Mouse (Mus musculus): ENCODE results near the gene Olfr78. TPM values are rescaled to one million over a fixed set of nuclear protein-coding genes. Genes with fewer than 3 reads are reported as not detected.

Olfr78 gene
- polyA plus RNA-seq (2015; fragmentation: Nextera tagmentation; extraction: Ambion mirVana) = 0.15 and 0.33 TPM in 2 replicates

DNA sequence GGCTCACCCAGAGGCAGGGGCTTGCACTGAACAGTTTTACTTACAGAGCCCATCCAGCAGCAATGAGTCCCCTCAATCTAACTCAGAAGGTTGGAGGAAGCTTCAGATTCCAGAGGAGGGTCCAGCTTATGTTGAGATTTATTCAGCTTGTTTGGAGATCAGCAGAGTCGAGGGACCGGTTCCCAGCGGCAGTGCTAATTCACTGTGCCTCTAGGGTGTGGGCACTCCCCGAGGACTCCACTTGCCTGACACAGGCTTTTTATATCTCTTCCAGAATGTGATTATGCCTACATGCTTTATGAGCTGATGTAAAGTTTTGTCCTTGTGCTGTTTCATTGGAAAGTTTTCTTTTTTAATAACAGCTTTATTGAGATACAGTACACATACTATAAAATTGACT lies at the start of gene Olfr78, which contains the start of gene Olfr560:
Gene Olfr78, minus strand, starts transcription at position 206 of the 400 bp plus-strand sequence.
Gene Olfr560, minus strand, starts transcription at position 101 of the 400 bp plus-strand sequence.
- no peak within 1 kb of the TSS for H3K4me3 ChIP-seq
- no peaks in the 10 kb centered on the region for H3K36me3 ChIP-seq
- H3K27ac ChIP-seq = no peak within 1 kb of the TSS
- H3K4me2 ChIP-seq = no peak within 1 kb of the TSS
- ATAC-seq (replicated peaks; ENCODE audit: insufficient number of reproducible peaks, insufficient read depth, low FRiP score, low read depth) = no peak
- 67% methylated on average over 4 of the region's 4 CpGs for WGBS
- H3K9ac ChIP-seq = no peak within 1 kb of the TSS
- H3K27me3 ChIP-seq = no peaks in the 10 kb centered on the region
- no peaks in the 10 kb centered on the region for H3K9me3 ChIP-seq (replicated peaks)
- H3K4me1 ChIP-seq (replicated peaks) = no peaks in the 10 kb centered on the region

DNA sequence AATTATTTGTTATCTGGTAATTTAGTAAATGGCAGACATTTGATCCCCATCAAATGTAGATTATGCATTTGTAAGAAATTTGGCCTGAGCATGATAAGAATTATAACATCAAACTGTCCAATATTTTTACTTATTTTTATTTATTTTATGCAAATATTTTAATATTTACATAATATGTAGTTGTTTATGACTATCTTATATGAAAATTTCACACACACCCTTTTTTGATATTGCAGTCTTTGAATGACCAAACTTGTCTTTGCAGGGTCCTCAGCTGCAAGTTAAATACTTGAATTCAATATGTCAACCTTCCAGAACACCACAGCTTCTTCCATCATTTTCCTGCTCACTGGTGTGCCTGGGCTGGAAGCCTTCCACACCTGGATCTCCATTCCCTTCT lies 43.9 kb upstream of the Olfr78 start, which contains the start of gene Olfr564:
Gene Olfr564, plus strand, starts transcription at position 301 of the 400 bp plus-strand sequence.
- no peaks in the 10 kb centered on the region for H3K36me3 ChIP-seq
- H3K9ac ChIP-seq = no peak within 1 kb of the TSS
- H3K27ac ChIP-seq = no peak within 1 kb of the TSS
- no peak within 1 kb of the TSS for H3K4me2 ChIP-seq
- H3K4me1 ChIP-seq (replicated peaks) = no peaks in the 10 kb centered on the region
- ATAC-seq (replicated peaks; ENCODE audit: insufficient number of reproducible peaks, insufficient read depth, low FRiP score, low read depth) = no peak
- H3K27me3 ChIP-seq = no peaks in the 10 kb centered on the region
- H3K4me3 ChIP-seq = no peak within 1 kb of the TSS
- no peaks in the 10 kb centered on the region for H3K9me3 ChIP-seq (replicated peaks)

DNA sequence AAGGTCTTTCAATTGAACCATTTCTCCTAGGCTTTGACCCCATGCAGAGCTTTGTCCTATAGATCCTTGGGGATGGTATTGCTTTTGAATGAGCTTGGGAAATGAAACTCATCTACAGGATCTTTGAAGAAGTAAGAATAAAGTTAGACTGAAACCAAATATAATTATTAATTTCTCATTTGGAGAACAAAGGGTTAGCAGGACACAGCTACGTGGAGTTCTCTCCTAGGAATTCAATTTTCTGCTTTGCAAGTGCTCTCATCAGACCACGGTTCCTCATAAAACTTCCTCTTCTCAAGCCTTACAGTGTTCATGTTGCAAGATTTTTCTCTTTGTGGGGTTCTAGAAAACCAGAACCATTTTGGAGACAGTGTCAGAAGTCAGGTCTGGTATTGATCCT lies 11.7 kb upstream of the Olfr78 start, which contains the start of gene Olfr561:
Gene Olfr561, plus strand, starts transcription at position 301 of the 400 bp plus-strand sequence.
- Histone ChIP-seq H3K9ac (no peak within 1 kb of the TSS), H3K9me3 (replicated peaks) (no peaks in the 10 kb centered on the region), H3K4me1 (replicated peaks) (no peaks in the 10 kb centered on the region), H3K4me2 (no peak within 1 kb of the TSS), H3K4me3 (no peak within 1 kb of the TSS), H3K36me3 (no peaks in the 10 kb centered on the region), H3K27me3 (no peaks in the 10 kb centered on the region), H3K27ac (no peak within 1 kb of the TSS)
- no peak for ATAC-seq (replicated peaks; ENCODE audit: insufficient number of reproducible peaks, insufficient read depth, low FRiP score, low read depth)
- WGBS = 69% methylated on average over 2 of the region's 2 CpGs

DNA sequence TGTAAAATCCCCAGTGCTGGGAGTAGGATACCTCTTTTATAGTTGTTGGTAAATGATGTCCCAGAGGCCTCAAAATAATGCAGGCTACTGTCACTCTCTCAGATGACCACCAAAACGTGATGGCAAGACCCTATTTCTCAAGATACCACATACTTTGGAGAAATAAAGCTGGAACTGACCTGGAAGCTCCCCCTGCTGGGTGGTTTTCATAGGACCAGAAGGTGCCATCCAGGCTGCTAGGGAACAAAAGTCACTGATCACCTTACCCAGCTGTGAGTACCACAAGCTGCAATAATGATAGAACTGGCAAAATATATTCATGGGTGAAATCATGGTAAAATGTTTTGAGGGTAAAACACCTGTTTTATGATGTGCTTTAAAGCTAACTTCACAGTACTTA lies 7.2 kb downstream of the Olfr78 start:
- H3K4me2 ChIP-seq = no peak overlapping the region
- WGBS = 7% methylated on average over 1 of the region's 1 CpGs
- ATAC-seq (replicated peaks; ENCODE audit: insufficient number of reproducible peaks, insufficient read depth, low FRiP score, low read depth) = no peak

DNA sequence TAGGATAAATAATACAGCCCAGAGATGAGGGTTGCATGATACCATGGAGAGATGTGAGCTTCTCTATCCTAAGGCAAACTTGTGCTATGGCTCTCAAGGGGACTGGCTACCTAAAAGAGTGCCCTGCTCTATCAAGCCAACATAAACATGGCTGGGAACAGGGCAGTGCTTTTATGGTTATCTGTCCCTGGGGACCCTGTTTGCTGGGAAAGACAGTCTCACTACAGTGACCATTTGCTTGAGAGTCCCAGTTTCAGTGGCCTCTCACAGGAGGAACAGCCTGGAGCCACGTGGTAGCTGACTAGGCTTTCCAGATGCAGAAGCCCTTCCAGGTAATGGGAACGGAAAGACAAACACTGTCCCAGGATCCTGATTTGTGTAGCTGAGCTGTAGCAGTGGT lies 21.6 kb downstream of the Olfr78 start:
- no peaks in the 10 kb centered on the region for H3K27me3 ChIP-seq
- no peak overlapping the region for H3K4me2 ChIP-seq
- H3K27ac ChIP-seq = no peak overlapping the region
- no peak for ATAC-seq (replicated peaks; ENCODE audit: insufficient number of reproducible peaks, insufficient read depth, low FRiP score, low read depth)
- H3K9ac ChIP-seq = no peak overlapping the region
- no peak overlapping the region for H3K4me3 ChIP-seq
- H3K9me3 ChIP-seq (replicated peaks) = no peaks in the 10 kb centered on the region
- H3K36me3 ChIP-seq = no peaks in the 10 kb centered on the region
- 32% methylated on average over 2 of the region's 2 CpGs for WGBS
- no peaks in the 10 kb centered on the region for H3K4me1 ChIP-seq (replicated peaks)

More for the DNA sequence above, 7.2 kb downstream of the Olfr78 start:
- Histone ChIP-seq H3K9me3 (replicated peaks) (no peaks in the 10 kb centered on the region), H3K27ac (no peak overlapping the region), H3K4me3 (no peak overlapping the region), H3K36me3 (no peaks in the 10 kb centered on the region), H3K9ac (no peak overlapping the region), H3K4me1 (replicated peaks) (no peaks in the 10 kb centered on the region), H3K27me3 (no peaks in the 10 kb centered on the region)

DNA sequence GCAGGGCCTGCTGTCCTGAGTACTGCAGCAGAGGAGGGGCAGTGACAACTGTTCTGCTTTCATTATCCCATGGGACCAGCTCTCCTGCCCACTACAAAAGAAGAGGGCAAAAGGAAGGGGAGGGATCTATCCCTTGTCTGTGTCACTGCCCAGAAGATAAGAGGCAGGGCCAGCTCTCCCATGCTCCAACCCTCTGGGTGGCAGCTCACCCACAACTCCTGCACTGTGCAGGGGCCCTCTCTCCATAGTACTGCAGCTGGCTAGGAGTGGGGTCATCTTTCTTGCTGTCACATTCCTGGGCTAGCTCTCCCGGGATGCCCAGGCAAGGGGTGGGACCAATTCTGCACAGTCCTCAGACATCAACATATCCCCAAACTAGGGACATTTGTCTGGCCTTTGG lies 25.5 kb downstream of the Olfr78 start:
- no peak for ATAC-seq (replicated peaks; ENCODE audit: insufficient number of reproducible peaks, insufficient read depth, low FRiP score, low read depth)
- H3K36me3 ChIP-seq = no peaks in the 10 kb centered on the region
- H3K27me3 ChIP-seq = no peaks in the 10 kb centered on the region
- H3K9me3 ChIP-seq (replicated peaks) = no peaks in the 10 kb centered on the region
- no peak overlapping the region for H3K27ac ChIP-seq
- no peak overlapping the region for H3K4me3 ChIP-seq
- no peak overlapping the region for H3K4me2 ChIP-seq
- H3K9ac ChIP-seq = no peak overlapping the region
- 6% methylated on average over 1 of the region's 1 CpGs for WGBS
- no peaks in the 10 kb centered on the region for H3K4me1 ChIP-seq (replicated peaks)

DNA sequence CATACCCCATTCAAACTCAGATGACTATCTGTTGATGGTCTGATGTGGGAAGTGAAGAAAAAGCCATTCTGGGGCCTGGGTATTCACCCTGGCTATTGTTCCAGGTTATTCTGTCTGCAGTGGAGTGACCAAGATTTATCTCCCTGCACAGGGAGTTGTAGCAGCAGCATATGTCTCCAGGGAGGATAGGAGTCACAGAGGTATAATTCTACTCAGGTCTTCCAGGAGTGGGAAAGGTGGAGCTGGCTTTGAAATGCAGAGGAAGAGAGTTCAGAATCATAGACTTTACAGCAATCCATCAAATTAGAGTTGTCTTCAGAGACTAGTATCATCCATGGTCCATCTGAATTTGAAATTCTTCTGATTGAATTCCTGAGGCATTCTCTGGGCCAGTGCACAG lies 31.9 kb downstream of the Olfr78 start, which contains the start of gene Olfr559:
Gene Olfr559, minus strand, starts transcription at position 101 of the 400 bp plus-strand sequence.
- no peaks in the 10 kb centered on the region for H3K9me3 ChIP-seq (replicated peaks)
- H3K27ac ChIP-seq = no peak within 1 kb of the TSS
- no peak within 1 kb of the TSS for H3K4me2 ChIP-seq
- no peak for ATAC-seq (replicated peaks; ENCODE audit: insufficient number of reproducible peaks, insufficient read depth, low FRiP score, low read depth)
- H3K36me3 ChIP-seq = no peaks in the 10 kb centered on the region
- H3K9ac ChIP-seq = no peak within 1 kb of the TSS
- no peaks in the 10 kb centered on the region for H3K4me1 ChIP-seq (replicated peaks)
- H3K27me3 ChIP-seq = no peaks in the 10 kb centered on the region
- no peak within 1 kb of the TSS for H3K4me3 ChIP-seq

DNA sequence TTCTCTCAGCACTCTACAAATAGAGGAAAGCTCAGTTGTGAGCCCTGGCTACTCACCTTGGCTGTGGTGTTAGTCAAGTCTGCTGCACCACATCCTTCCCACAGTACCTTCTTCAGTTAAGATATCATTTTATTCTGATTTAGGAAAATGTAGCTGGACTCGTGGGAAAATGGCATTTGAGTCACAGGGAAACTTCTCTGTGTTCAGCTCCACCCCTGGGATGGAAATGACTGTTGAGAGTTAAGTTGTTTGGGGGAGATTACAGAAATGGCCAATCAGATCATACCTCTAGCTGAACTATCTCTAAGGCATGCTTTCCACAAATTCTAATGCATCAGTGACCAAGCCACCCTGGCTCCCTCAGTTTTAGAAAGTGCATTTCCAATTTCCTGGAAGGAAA lies 40.3 kb downstream of the Olfr78 start, which contains the start of gene Olfr33:
Gene Olfr33, minus strand, starts transcription at position 101 of the 400 bp plus-strand sequence.
- no peak for ATAC-seq (replicated peaks; ENCODE audit: insufficient number of reproducible peaks, insufficient read depth, low FRiP score, low read depth)
- 26% methylated on average over 1 of the region's 1 CpGs for WGBS
- Histone ChIP-seq H3K4me3 (no peak within 1 kb of the TSS), H3K4me1 (replicated peaks) (no peaks in the 10 kb centered on the region), H3K36me3 (no peaks in the 10 kb centered on the region), H3K9me3 (replicated peaks) (no peaks in the 10 kb centered on the region), H3K27me3 (no peaks in the 10 kb centered on the region), H3K4me2 (no peak within 1 kb of the TSS), H3K27ac (no peak within 1 kb of the TSS), H3K9ac (no peak within 1 kb of the TSS)

DNA sequence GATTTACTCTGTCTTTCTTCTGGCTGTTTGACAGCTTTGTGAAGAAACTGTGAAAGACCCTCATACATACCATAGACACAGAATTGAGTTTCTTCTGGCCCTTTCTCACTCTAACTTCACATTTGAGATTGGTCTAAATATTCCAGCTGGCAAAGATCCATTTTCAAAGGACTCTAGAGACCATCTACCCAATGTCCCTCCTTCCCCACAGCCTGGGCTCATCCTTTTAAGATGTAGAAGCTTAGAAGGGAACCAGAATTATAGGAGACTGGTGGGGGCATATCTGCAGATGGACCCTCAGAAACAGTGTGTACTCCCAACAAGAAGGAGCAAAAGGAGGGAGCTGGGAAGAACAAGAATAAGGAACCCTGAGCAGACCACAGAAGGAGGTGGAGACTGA lies 57.4 kb downstream of the Olfr78 start, which contains the start of gene Olfr558:
Gene Olfr558, plus strand, starts transcription at position 301 of the 400 bp plus-strand sequence.
- H3K4me2 ChIP-seq = no peak within 1 kb of the TSS
- no peak for ATAC-seq (replicated peaks; ENCODE audit: insufficient number of reproducible peaks, insufficient read depth, low FRiP score, low read depth)
- H3K27ac ChIP-seq = no peak within 1 kb of the TSS
- no peaks in the 10 kb centered on the region for H3K4me1 ChIP-seq (replicated peaks)
- H3K4me3 ChIP-seq = no peak within 1 kb of the TSS
- no peaks in the 10 kb centered on the region for H3K27me3 ChIP-seq
- no peaks in the 10 kb centered on the region for H3K36me3 ChIP-seq
- no peak within 1 kb of the TSS for H3K9ac ChIP-seq
- no peaks in the 10 kb centered on the region for H3K9me3 ChIP-seq (replicated peaks)

DNA sequence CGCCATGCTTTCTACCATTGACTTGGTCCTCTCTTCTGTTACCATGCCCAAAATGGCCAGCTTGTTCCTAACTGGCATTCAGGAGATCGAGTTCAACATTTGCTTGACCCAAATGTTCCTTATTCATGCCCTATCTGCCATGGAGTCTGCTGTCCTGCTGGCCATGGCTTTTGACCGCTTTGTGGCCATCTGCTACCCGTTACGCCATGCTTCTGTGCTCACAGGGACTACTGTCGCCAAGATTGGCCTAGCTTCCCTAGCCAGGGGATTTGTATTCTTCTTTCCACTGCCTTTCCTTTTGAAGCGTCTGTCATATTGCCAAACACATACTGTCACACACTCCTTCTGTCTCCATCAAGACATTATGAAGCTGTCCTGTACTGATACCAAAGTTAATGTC lies 60.8 kb downstream of the Olfr78 start:
- 83% methylated on average over 7 of the region's 7 CpGs for WGBS
- no peaks in the 10 kb centered on the region for H3K36me3 ChIP-seq

DNA sequence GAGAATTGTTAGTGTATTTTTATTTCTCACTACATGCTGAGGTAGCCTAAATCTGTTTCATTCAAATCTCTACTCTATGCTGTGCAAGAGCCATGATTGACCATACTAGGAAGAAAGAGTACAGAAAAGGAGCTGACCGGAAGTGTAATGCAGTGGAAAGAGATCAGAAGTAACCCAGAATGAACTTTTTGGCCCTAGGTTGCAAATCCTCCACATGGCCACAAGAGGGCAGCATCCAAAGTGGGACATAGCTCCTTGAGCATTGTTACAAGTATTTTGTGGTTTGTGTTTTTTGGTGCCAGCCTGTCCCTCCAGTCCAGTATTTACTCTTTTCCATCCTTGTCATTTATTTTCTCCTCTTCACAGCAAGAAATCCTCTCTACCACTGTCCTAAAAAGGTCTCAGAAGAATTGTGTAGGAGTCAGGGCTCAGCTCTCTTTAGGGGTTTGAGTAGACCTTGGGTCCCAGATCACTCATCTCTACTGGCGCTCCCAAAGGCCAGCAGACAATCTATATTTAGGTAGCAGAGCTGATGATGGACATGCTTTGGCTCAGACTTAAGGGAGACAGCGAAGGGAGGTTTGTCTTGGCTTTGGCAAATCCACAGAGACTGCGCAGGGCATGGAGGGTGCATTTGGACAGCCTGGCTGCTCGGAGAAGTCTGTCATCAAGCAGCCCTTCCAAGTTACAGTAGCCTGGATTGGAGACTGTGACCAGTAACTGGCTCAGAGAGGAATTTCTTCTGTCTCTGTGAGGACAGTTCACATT lies 63.7 kb downstream of the Olfr78 start, which contains the start of gene Olfr557:
Gene Olfr557, plus strand, starts transcription at position 553 of the 768 bp plus-strand sequence.
- ATAC-seq (replicated peaks; ENCODE audit: insufficient number of reproducible peaks, insufficient read depth, low FRiP score, low read depth) = 0 out of 2 replicates have a peak, but pooled peaks have one; percentile 7
- Histone ChIP-seq H3K4me2 (no peak within 1 kb of the TSS), H3K4me3 (no peak within 1 kb of the TSS), H3K4me1 (replicated peaks) (no peaks in the 10 kb centered on the region), H3K9me3 (replicated peaks) (no peaks in the 10 kb centered on the region), H3K9ac (no peak within 1 kb of the TSS), H3K36me3 (no peaks in the 10 kb centered on the region), H3K27ac (no peak within 1 kb of the TSS), H3K27me3 (no peaks in the 10 kb centered on the region)
- 54% methylated on average over 5 of the region's 5 CpGs for WGBS

More for the DNA sequence above, 60.8 kb downstream of the Olfr78 start:
- Histone ChIP-seq H3K9me3 (replicated peaks) (no peaks in the 10 kb centered on the region), H3K4me3 (no peak overlapping the region), H3K27me3 (no peaks in the 10 kb centered on the region), H3K4me1 (replicated peaks) (no peaks in the 10 kb centered on the region), H3K9ac (no peak overlapping the region), H3K4me2 (no peak overlapping the region), H3K27ac (no peak overlapping the region)
- ATAC-seq (replicated peaks; ENCODE audit: insufficient number of reproducible peaks, insufficient read depth, low FRiP score, low read depth) = no peak

Data from heart, embryonic 15.5 days (tissue).